Mouse (Mus musculus) small intestine, adult 2 months (tissue): ENCODE data around the gene Pde4b.

Experiments
- CTCF ChIP-seq: fragments of 200-500 bp; IDR thresholded peaks from 2 replicates; pipeline ENCODE4 v1.5.1; 2012; ENCODE audit warnings: low read depth, mild to moderate bottlenecking, control low read depth, inconsistent platforms, low read length, moderate library complexity, mixed read lengths; ENCODE audit not compliant: insufficient replicate concordance, insufficient read length; ENCODE audit errors: extremely low read depth
- POLR2A ChIP-seq: fragments of 200-500 bp; IDR thresholded peaks from 2 replicates; pipeline ENCODE4 v1.6.1; 2012; ENCODE audit warnings: low read depth, mild to moderate bottlenecking, control low read depth, inconsistent platforms, low read length, moderate library complexity

DNA sequence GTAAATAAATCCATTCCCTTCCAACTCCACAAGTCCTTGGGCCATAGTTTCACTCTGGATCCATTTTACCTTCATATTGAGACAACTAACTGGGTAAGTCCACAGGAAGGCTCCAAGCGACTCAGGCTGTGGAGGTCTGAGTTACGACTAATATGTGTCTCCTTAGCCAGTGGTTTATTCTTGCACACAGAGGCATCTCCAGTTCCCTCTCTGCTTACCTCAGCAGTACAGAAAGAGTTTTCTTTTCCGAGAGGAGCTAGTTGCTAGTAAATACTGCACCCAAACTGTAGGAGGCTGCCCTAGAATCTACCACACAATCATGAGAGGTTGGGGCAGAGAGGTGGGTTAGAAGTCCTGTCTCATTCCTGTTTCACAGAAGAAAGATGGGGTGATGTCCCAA lies 499.4 kb downstream of the Pde4b start:
- TF ChIP-seq CTCF (no peak), POLR2A (no peak)
